Mouse (Mus musculus) forebrain, embryonic 11.5 days (tissue): ENCODE measurements around the gene Col7a1. TPM values are rescaled to one million over a fixed set of nuclear protein-coding genes. Genes with fewer than 3 reads are reported as not detected.
A peak's percentile ranks its signal among the peaks of the same experiment; 100 is the strongest.

Experiments
- ATAC-seq: fragments of 200-750 bp; cut with Nextera tagmentation; replicated peaks from 2 replicates; pipeline ENCODE4 v1.8.0; 2017; ENCODE audit warnings: moderate TSS enrichment; ENCODE audit not compliant: low FRiP score
- DNase-seq: peaks from one replicate; pipeline ENCODE4 v3.0.0-alpha.2; 2017; ENCODE audit warnings: low spot score
- H3K27ac ChIP-seq: fragments of 300-500 bp; sonication (generic); 2 replicates; pipeline ENCODE4 v1.5.1; 2014; ENCODE audit warnings: low read depth, low read length
- H3K27me3 ChIP-seq: fragments of 300-500 bp; sonication (generic); 2 replicates; pipeline ENCODE4 v1.6.1; 2014; ENCODE audit warnings: mild to moderate bottlenecking, low read length, mixed read lengths; ENCODE audit not compliant: control insufficient read depth, insufficient read depth
- H3K36me3 ChIP-seq: fragments of 300-500 bp; sonication (generic); 2 replicates; pipeline ENCODE4 v1.6.1; 2014; ENCODE audit warnings: mild to moderate bottlenecking, low read length, moderate library complexity, mixed read lengths; ENCODE audit not compliant: control insufficient read depth, insufficient read depth
- H3K4me1 ChIP-seq: fragments of 300-500 bp; sonication (generic); replicated peaks from 2 replicates; pipeline ENCODE4 v1.6.1; 2014; ENCODE audit warnings: low read length, mixed read lengths; ENCODE audit not compliant: control insufficient read depth, insufficient read depth
- H3K4me2 ChIP-seq: fragments of 300-500 bp; sonication (generic); 2 replicates; pipeline ENCODE4 v1.6.1; 2014; ENCODE audit warnings: low read depth, mild to moderate bottlenecking, low read length, moderate library complexity, mixed read lengths; ENCODE audit not compliant: severe bottlenecking
- H3K4me3 ChIP-seq: fragments of 300-500 bp; sonication (generic); 2 replicates; pipeline ENCODE4 v1.5.1; 2014; ENCODE audit warnings: low read depth, low read length
- H3K9ac ChIP-seq: fragments of 300-500 bp; sonication (generic); 2 replicates; pipeline ENCODE4 v1.6.1; 2014; ENCODE audit warnings: low read length
- H3K9me3 ChIP-seq: fragments of 300-500 bp; sonication (generic); 2 replicates; pipeline ENCODE4 v1.6.1; 2016; ENCODE audit warnings: low read length, mixed read lengths; ENCODE audit not compliant: control insufficient read depth
- WGBS: fragments of 180-500 bp; shearing (Covaris S2); extraction: QIAGEN DNeasy Blood & Tissue Kit; methylation state at CpG from one replicate; pipeline ENCODE4 v1.1.7; 2014; 5-methylcytosine and 5-hydroxymethylcytosine counted together
- polyA plus RNA-seq: library from polyadenylated mRNA; unstranded; fragments of >200 nt; fragmentation: Nextera tagmentation; extraction: Ambion mirVana; gene quantifications from 2 replicates; pipeline ENCODE4 v1.2.1, GENCODE M21; 2014

Gene Col7a1
- polyA plus RNA-seq: 2.2 and 3.7 TPM in 2 replicates

GRCm38 (mm10) chr9:108953081-108953636 is at the start of gene Col7a1:
Gene Col7a1 (plus strand): TSS chr9:108953586.
- Histone ChIP-seq H3K4me2 (peak within 1 kb of the TSS; percentile 27; the same call in 1 of the 2 replicates), H3K9ac (no peak within 1 kb of the TSS), H3K27me3 (peaks cover 8% of the 10 kb centered on the region), H3K36me3 (peaks cover 3% of the 10 kb centered on the region; the same call in 1 of the 2 replicates), H3K9me3 (no peaks in the 10 kb centered on the region), H3K4me1 (no peaks in the 10 kb centered on the region; the same call in 1 of the 2 replicates), H3K4me3 (no peak within 1 kb of the TSS), H3K27ac (no peak within 1 kb of the TSS)
- no peak for DNase-seq
- ATAC-seq: no peak
- WGBS: 10% methylated on average over 15 of the region's 15 CpGs

- Histone ChIP-seq H3K4me3 (no peak overlapping the region), H3K27ac (no peak overlapping the region), H3K4me1 (no peaks in the 10 kb centered on the region), H3K9me3 (no peaks in the 10 kb centered on the region), H3K4me2 (no peak overlapping the region), H3K36me3 (no peaks in the 10 kb centered on the region), H3K27me3 (no peaks in the 10 kb centered on the region), H3K9ac (no peak overlapping the region)
- 67% methylated on average over 6 of the region's 6 CpGs for WGBS
- no peak for DNase-seq
- no peak for ATAC-seq
Observed at GRCm38 (mm10) chr9:108912308-108912707, 41.1 kb upstream of the Col7a1 start.

GRCm38 (mm10) chr9:108913161-108913560 is 40.2 kb upstream of the Col7a1 start:
- no peaks in the 10 kb centered on the region for H3K36me3 ChIP-seq
- ATAC-seq: no peak

GRCm38 (mm10) chr9:108913621-108914020 is 39.8 kb upstream of the Col7a1 start:
- ATAC-seq: no peak
- Histone ChIP-seq H3K4me1 (no peaks in the 10 kb centered on the region), H3K9ac (no peak overlapping the region), H3K9me3 (no peaks in the 10 kb centered on the region), H3K4me2 (no peak overlapping the region), H3K27ac (no peak overlapping the region), H3K36me3 (no peaks in the 10 kb centered on the region), H3K4me3 (no peak overlapping the region), H3K27me3 (no peaks in the 10 kb centered on the region)
- no peak for DNase-seq
- WGBS: 88% methylated on average over 10 of the region's 10 CpGs

More at GRCm38 (mm10) chr9:108913161-108913560, 40.2 kb upstream of the Col7a1 start:
- H3K27me3 ChIP-seq: no peaks in the 10 kb centered on the region
- H3K4me2 ChIP-seq: no peak overlapping the region
- 90% methylated on average over 7 of the region's 7 CpGs for WGBS
- no peaks in the 10 kb centered on the region for H3K4me1 ChIP-seq
- no peak for DNase-seq
- H3K4me3 ChIP-seq: no peak overlapping the region
- H3K9ac ChIP-seq: no peak overlapping the region
- H3K27ac ChIP-seq: no peak overlapping the region
- no peaks in the 10 kb centered on the region for H3K9me3 ChIP-seq

- Histone ChIP-seq H3K9me3 (no peaks in the 10 kb centered on the region), H3K4me3 (no peak within 1 kb of the TSS), H3K4me2 (no peak within 1 kb of the TSS), H3K27ac (no peak within 1 kb of the TSS), H3K4me1 (no peaks in the 10 kb centered on the region), H3K9ac (no peak within 1 kb of the TSS), H3K36me3 (no peaks in the 10 kb centered on the region), H3K27me3 (no peaks in the 10 kb centered on the region)
- DNase-seq: no peak
- ATAC-seq: no peak
- 79% methylated on average over 6 of the region's 6 CpGs for WGBS
Observed at GRCm38 (mm10) chr9:108914491-108914890, 38.9 kb upstream of the Col7a1 start, which contains the start of gene Tmem89. Gene Tmem89 (plus strand): TSS chr9:108914619.

GRCm38 (mm10) chr9:108925897-108926296 is 27.5 kb upstream of the Col7a1 start:
- 79% methylated on average over 8 of the region's 8 CpGs for WGBS
- H3K9me3 ChIP-seq: no peaks in the 10 kb centered on the region
- H3K36me3 ChIP-seq: no peaks in the 10 kb centered on the region
- no peak overlapping the region for H3K27ac ChIP-seq
- no peaks in the 10 kb centered on the region for H3K27me3 ChIP-seq
- DNase-seq (no peak), ATAC-seq (no peak)
- no peaks in the 10 kb centered on the region for H3K4me1 ChIP-seq
- H3K4me2 ChIP-seq: no peak overlapping the region
- H3K4me3 ChIP-seq: no peak overlapping the region
- no peak overlapping the region for H3K9ac ChIP-seq

- H3K4me1 ChIP-seq: no peaks in the 10 kb centered on the region
- ATAC-seq (no peak), DNase-seq (no peak)
- 89% methylated on average over 3 of the region's 3 CpGs for WGBS
- no peak overlapping the region for H3K9ac ChIP-seq
- no peaks in the 10 kb centered on the region for H3K36me3 ChIP-seq
- no peak overlapping the region for H3K4me2 ChIP-seq
- H3K27me3 ChIP-seq: no peaks in the 10 kb centered on the region
- H3K27ac ChIP-seq: no peak overlapping the region
- no peaks in the 10 kb centered on the region for H3K9me3 ChIP-seq
- no peak overlapping the region for H3K4me3 ChIP-seq
Observed at GRCm38 (mm10) chr9:108928424-108928823, 25.0 kb upstream of the Col7a1 start.

- Histone ChIP-seq H3K36me3 (peaks cover 4% of the 10 kb centered on the region; the same call in 1 of the 2 replicates), H3K27me3 (no peaks in the 10 kb centered on the region), H3K9me3 (no peaks in the 10 kb centered on the region), H3K9ac (no peak overlapping the region; the same call in 1 of the 2 replicates), H3K4me1 (peaks cover 3% of the 10 kb centered on the region; the same call in 1 of the 2 replicates), H3K4me2 (peak overlapping the region; percentile 38; the same call in 1 of the 2 replicates), H3K27ac (no peak overlapping the region), H3K4me3 (peak overlapping the region; percentile 95; the same call in 1 of the 2 replicates)
- WGBS: 13% methylated on average over 3 of the region's 3 CpGs
- ATAC-seq (peak; percentile 53), DNase-seq (no peak)
Observed at GRCm38 (mm10) chr9:108935991-108936390, 17.4 kb upstream of the Col7a1 start.
